Mouse (Mus musculus) right cerebral cortex, postnatal 14 days (tissue): ENCODE data around the gene Cd151.

ENCODE experiments used
- DNase-seq: peaks from one replicate; pipeline ENCODE4 v3.0.0; 2022

Gene Cd151

DNA sequence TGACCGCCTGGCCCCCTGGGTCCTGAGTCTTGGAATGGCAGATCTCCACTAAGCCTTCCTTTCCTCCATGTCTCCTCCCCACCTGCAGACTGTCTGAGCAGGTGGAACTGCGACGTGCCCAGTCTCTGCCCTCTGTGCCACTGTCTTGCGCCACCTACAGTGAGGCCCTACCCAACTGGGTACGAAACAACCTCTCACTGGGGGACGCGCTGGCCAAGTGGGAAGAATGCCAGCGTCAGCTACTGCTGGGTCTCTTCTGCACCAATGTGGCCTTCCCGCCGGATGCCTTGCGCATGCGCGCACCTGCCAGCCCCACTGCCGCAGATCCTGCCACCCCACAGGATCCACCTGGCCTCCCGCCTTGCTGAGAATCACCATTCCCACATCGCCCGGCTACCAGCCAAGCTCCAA, 7.9 kb upstream of the Cd151 start:
- no peak for DNase-seq

DNA sequence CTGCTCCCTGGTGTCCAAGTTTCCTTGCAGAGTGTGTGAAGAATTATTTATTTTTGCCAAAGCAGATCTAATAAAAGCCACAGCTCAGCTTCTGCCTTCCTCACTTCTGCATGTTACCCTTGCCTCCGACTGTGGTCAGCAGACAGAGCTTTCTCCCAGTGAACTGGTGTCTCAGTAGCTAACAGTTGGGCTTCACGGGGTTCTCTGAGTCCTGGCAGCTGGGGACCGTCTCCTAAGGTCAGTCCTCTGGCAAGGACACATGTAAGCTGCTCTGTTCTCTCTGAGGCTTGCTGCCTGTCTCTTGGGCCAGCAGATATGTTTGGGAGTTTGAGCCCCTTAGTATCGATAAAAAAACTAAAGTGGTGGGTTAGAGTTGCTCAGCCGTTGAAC, 7.2 kb upstream of the Cd151 start:
- DNase-seq: no peak

- DNase-seq: no peak
Measured at GRCm38 (mm10) chr7:141460391-141461113, 6.6 kb upstream of the Cd151 start, which contains the start of gene Cracr2b. Gene Cracr2b (plus strand): TSS chr7:141461094.

- DNase-seq: no peak
Measured at GRCm38 (mm10) chr7:141461521-141462332, 5.5 kb upstream of the Cd151 start.

DNA sequence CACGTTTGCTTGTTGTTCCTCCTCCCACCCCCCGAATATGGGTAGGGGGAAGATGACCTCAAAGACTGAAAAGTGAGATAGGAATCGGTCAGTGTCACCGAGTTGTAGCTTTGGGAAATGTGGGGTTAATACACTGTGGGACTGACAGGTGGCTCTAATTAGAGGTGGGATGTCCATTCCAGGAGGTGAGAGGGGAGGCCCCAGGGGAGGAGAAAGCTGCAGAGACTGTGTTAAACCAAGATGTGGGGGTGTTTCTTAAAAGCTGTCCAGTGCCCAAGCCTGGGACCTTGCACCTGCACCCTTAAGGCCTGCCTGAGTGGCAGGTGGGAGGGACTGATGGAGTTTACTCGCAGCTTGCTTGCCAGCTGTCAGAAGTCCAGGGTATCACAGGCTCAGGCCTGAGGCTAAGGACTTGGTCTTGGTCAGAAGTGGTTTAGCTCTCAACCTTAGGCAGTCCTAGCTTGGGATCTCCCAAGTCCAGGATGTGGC, 4.8 kb upstream of the Cd151 start:
- no peak for DNase-seq

DNA sequence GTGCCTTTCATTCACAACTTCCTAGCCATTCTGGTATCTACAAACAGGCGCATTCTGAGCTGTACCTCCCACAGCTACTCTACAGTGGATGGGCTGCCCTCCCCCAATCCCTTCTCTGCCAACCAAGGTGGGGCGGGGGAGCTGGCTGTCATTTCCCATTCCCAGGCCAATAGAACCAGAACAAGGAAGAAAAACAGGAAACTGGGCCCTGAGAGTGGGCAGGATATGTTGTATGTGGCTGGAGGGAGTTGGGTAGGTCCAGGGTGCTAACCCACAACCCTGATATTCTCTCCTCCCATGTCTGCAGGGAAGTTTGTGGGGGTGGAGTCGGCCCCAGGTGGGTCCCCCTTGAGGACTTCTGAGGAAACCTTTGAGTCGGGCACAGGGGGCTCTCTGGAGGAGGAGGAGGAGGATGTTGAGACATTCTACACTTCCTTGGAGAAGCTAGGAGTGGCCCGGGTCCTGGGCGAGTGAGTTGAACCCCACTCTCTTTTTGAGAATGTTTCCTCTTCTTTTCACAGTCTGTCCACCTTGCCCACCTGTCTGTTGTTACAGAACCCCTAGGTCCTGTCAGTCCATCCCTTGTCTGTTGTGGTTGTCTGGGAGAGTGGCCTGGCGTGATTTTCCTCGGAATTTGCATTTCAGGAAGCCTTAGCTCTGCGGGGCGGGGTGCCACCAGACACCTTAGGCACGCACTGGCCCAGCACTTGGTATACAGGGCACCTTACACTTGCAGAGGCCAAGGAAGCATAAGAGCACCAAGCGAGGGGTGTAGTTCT, 3.2 kb upstream of the Cd151 start:
- no peak for DNase-seq

- no peak for DNase-seq
Measured at GRCm38 (mm10) chr7:141464603-141465201, 2.5 kb upstream of the Cd151 start.

DNA sequence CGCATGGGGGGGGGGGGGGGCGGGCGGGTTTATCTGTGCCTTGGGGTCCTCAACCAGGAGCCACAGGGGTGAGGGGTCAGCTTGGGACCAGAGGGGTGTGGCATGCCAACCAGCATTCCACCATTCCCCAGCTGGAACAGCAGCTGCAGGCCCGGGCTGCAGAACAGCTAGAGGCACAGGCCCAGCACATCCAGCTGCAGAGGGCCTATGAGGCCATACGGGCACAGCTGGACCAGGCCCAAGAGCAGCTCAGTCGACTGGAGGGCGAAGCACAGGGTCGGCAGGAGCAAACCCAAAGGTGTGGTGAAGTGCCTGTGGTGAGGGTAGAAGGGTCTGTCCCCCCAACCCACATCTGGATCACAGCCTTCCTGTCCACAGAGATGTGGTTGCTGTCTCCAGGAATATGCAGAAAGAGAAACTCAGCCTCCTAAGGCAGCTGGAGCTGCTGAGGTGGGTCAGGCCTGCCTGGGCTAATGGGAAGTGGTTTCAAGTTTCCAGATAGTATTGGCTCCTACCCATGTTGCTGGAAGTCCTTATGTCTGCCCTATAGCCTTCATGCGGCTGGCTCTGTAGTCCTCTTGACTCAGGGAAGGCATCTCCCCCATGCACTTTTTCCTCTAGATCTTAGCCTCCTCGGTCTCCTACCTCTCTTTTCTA, 1.7 kb upstream of the Cd151 start:
- DNase-seq: no peak

GRCm38 (mm10) chr7:141466045-141466394, 1.2 kb upstream of the Cd151 start:
- DNase-seq: no peak

DNA sequence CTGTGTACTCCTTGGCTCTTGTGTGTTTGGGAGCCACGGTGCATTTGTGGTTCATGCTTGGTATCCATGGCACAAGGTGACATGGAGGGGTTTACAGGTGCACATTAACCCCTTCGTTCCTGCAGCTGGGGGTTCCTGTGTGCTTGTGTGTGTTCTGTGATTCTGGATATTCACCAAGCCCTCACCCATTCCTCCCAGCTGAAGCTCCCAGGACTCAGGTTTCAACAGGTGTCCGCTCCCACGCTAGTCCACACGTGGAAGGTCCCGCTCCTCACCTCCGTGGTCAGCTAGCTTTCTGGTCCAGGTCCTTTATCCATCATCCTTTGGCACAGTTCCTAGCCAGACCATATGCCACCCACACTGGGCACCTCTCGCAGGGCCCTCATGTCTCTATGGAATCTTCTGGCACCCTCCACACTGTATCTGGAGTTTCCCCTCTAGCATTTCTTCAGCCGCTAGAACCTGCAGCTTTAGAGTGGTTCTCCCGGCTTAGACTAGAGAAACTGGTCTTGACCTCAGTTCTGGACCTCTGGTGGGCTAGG, 514 bp upstream of the Cd151 start:
- no peak for DNase-seq

DNA sequence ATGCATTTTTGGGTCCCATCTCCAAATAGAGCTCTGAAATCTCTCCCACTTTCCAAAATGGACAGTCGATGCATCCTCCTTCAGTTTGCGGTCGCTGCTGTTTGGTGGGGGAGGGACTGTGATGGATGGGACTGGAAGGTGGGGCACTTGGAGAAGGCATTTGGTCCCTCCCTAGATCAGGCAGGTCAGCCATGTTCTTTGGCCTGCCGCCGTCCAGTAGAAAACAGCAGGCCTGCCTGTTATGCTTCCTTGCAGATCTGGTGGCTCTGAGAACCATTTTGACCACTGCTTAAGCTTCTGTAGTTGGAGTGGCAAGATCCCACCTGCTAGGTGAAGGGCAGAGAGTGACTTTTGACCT, 951 bp downstream of the Cd151 start:
- DNase-seq: no peak

GRCm38 (mm10) chr7:141468522-141469211, 1.5 kb downstream of the Cd151 start:
- DNase-seq: peak; percentile 43

DNA sequence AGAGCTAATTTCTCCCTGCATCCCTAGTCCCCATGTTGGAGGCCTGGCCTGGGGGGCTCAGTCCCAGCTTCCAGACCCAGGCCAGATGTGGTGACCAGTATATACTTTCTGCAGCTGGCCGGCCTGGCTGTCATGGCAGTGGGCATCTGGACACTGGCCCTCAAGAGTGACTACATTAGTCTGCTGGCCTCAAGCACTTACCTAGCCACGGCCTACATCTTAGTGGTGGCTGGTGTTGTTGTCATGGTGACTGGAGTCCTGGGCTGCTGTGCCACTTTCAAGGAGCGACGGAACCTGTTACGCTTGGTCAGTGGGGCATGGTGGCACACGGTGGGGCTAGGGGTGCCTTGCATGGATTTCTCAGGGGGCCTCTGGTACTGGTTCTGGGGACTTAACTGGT, 2.2 kb downstream of the Cd151 start:
- DNase-seq: no peak

GRCm38 (mm10) chr7:141469901-141470636, 2.9 kb downstream of the Cd151 start:
- DNase-seq: no peak

DNA sequence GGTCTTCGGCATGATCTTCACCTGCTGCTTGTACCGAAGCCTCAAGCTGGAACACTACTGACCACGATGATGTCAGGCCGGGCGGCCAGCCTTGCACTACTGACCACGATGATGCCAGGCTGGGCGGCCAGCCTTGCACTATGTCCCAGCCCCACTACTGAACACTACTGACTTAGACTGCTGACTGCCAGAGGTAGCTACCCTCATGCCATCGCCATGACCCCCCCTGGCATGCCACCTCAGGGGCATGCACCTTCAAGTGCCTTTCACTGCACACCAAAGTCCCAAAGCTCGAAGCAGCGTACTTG, 3.4 kb downstream of the Cd151 start:
- DNase-seq: no peak

- no peak for DNase-seq
Measured at GRCm38 (mm10) chr7:141471236-141471635, 4.0 kb downstream of the Cd151 start.

DNA sequence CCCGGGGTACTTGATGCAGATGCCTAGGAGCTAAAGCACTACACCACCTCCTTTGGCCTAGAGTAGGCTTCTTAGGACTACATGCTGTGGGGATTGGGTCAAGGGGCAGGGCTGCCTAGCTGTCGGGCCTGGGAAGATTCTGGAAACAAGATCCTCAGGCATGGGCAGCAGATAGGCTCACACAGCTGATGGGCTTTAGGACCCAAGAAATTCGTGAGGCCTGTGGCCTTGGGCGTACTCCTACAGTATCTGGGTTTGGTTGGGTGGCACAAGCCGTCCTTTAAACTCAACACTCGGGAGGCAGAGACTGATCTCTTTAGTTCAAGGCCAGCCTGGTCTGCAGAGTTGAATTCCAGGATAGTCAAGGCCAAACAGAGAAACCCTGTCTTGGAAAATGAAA, 5.0 kb downstream of the Cd151 start:
- DNase-seq: no peak

DNA sequence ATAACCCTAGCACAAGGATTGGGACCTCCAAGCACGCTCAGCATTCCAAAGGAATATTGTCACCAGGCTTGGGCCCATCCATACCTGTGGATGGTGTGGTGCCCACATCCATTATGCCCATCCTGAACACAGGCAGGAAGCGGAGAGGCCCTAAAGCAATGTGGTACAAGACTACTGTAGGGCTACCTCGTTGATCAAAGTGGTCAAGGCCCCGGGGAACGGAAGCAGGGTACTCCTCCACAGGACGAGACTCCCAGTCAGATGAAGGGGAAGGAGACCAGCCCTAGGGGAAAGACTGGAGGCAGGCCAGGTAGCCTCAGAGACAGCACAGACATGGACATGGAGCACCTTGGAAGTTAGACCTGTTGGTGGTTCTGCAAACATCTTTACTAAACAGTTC, 5.6 kb downstream of the Cd151 start:
- no peak for DNase-seq

- DNase-seq: no peak
Measured at GRCm38 (mm10) chr7:141474160-141474559, 7.0 kb downstream of the Cd151 start.

GRCm38 (mm10) chr7:141475011-141475804, 8.0 kb downstream of the Cd151 start, which contains the start of the genes Polr2l and Tspan4:
Gene Polr2l (minus strand): TSS chr7:141475132.
Gene Tspan4 (plus strand): TSS chr7:141475240.
- peak; percentile 84 for DNase-seq
